ENCODE assay signal across 10 mouse cellular contexts in genomic region chr12:111514874-111515649, GRCm38 (mm10). TPM values are rescaled to one million over a fixed set of nuclear protein-coding genes. Genes with fewer than 3 reads are reported as not detected.
A peak's percentile ranks its signal among the peaks of the same experiment; 100 is the strongest.
DNase-seq lines count a peak whose midpoint lies in the region; ATAC-seq and TF ChIP-seq lines count a peak whose summit lies in the region.
"Had no signal": no experiment of that assay in that cellular context is flagged by ENCODE, and none has a peak within 500 bp of the region (broad histone marks: within the 10 kb centered on the region; RNA-seq: fewer than 3 reads in every experiment).

No protein-coding gene starts in this region.

- H3K9me3 ChIP-seq in hindbrain, embryonic 15.5 days: no peaks in the 10 kb centered on the region
- H3K9me3 ChIP-seq in hindbrain, embryonic 10.5 days: no peaks in the 10 kb centered on the region
- peaks cover 7% of the 10 kb centered on the region; the same call in 1 of the 2 replicates for H3K9me3 ChIP-seq in liver, embryonic 12.5 days (replicated peaks)
- no peaks in the 10 kb centered on the region for H3K9me3 ChIP-seq in neural tube, embryonic 15.5 days (replicated peaks)
- no peaks in the 10 kb centered on the region for H3K9me3 ChIP-seq in forebrain, embryonic 14.5 days (replicated peaks; ENCODE audit: control insufficient read depth, low read length)

- H3K4me2 ChIP-seq in hindbrain, embryonic 15.5 days: no peak overlapping the region
- peak overlapping the region; percentile 40 for H3K4me2 ChIP-seq in liver, embryonic 12.5 days
- H3K4me2 ChIP-seq in neural tube, embryonic 15.5 days: no peak overlapping the region
- no peak overlapping the region for H3K4me2 ChIP-seq in forebrain, embryonic 14.5 days (ENCODE audit: low read length)

- no peaks in the 10 kb centered on the region for H3K27me3 ChIP-seq in hindbrain, embryonic 15.5 days
- no peaks in the 10 kb centered on the region for H3K27me3 ChIP-seq in hindbrain, embryonic 10.5 days (ENCODE audit: insufficient read depth, poor library complexity, severe bottlenecking)
- H3K27me3 ChIP-seq in testis, adult 2 months (ENCODE audit: control insufficient read depth, insufficient read depth, low read length): no peaks in the 10 kb centered on the region
- H3K27me3 ChIP-seq in liver, embryonic 12.5 days (replicated peaks): peaks cover 4% of the 10 kb centered on the region; the same call in 1 of the 2 replicates
- H3K27me3 ChIP-seq in neural tube, embryonic 15.5 days (replicated peaks): no peaks in the 10 kb centered on the region
- no peaks in the 10 kb centered on the region for H3K27me3 ChIP-seq in forebrain, embryonic 14.5 days (replicated peaks; ENCODE audit: control insufficient read depth, insufficient read depth, low read length)

- peak overlapping the region; percentile 75 for H3K27ac ChIP-seq in hindbrain, embryonic 15.5 days (replicated peaks)
- no peak overlapping the region for H3K27ac ChIP-seq in hindbrain, embryonic 10.5 days
- peak overlapping the region; percentile 52 for H3K27ac ChIP-seq in testis, adult 2 months (ENCODE audit: control insufficient read depth, insufficient read depth, low read depth, low read length)
- H3K27ac ChIP-seq in liver, embryonic 12.5 days: peak overlapping the region; percentile 61; the same call in 1 of the 2 replicates
- H3K27ac ChIP-seq in neural tube, embryonic 15.5 days (replicated peaks): peak overlapping the region; percentile 70
- H3K27ac ChIP-seq in forebrain, embryonic 14.5 days (ENCODE audit: low read depth, low read length): no peak overlapping the region

- no peak for TF ChIP-seq POLR2A in testis, adult 2 months (IDR thresholded peaks at IDR 0.05; ENCODE audit: control insufficient read depth, low read depth, low read length)

- H3K9ac ChIP-seq in hindbrain, embryonic 15.5 days: no peak overlapping the region
- peak overlapping the region; percentile 14; the same call in 1 of the 2 replicates for H3K9ac ChIP-seq in liver, embryonic 12.5 days
- no peak overlapping the region for H3K9ac ChIP-seq in neural tube, embryonic 15.5 days (replicated peaks)
- no peak overlapping the region for H3K9ac ChIP-seq in forebrain, embryonic 14.5 days (ENCODE audit: low read length)

- H3K4me3 ChIP-seq in hindbrain, embryonic 15.5 days: no peak overlapping the region
- H3K4me3 ChIP-seq in hindbrain, embryonic 10.5 days: no peak overlapping the region
- no peak overlapping the region; the same call in 1 of the 2 replicates for H3K4me3 ChIP-seq in testis, adult 2 months (ENCODE audit: control insufficient read depth, low read depth, low read length)
- peak overlapping the region; percentile 25 for H3K4me3 ChIP-seq in liver, embryonic 12.5 days
- no peak overlapping the region for H3K4me3 ChIP-seq in neural tube, embryonic 15.5 days (replicated peaks)
- H3K4me3 ChIP-seq in forebrain, embryonic 14.5 days (ENCODE audit: low read depth, low read length): no peak overlapping the region

- WGBS in hindbrain, embryonic 15.5 days: 71% methylated on average over 7 of the region's 7 CpGs
- WGBS in hindbrain, embryonic 10.5 days: 78% methylated on average over 7 of the region's 7 CpGs
- 72% methylated on average over 7 of the region's 7 CpGs for WGBS in liver, embryonic 12.5 days (ENCODE audit: insufficient replicate concordance)
- 70% methylated on average over 7 of the region's 7 CpGs for WGBS in neural tube, embryonic 15.5 days
- 91% methylated on average over 7 of the region's 7 CpGs for WGBS in forebrain, embryonic 14.5 days

- DNase-seq in hindbrain, embryonic 10.5 days (ENCODE audit: low spot score): no peak
- no peak for DNase-seq in testis, postnatal 14 days (ENCODE audit: low spot score)
- DNase-seq in forebrain, embryonic 14.5 days (ENCODE audit: low spot score): no peak
- no peak for DNase-seq in spleen, postnatal 10 days (ENCODE audit: low spot score in 2 of 2)
- DNase-seq: cerebellum, postnatal 36 days; heart, adult 18-20 months had no signal

- peaks cover 8% of the 10 kb centered on the region; the same call in 1 of the 2 replicates for H3K4me1 ChIP-seq in hindbrain, embryonic 15.5 days (replicated peaks)
- H3K4me1 ChIP-seq in hindbrain, embryonic 10.5 days (replicated peaks): peaks cover 11% of the 10 kb centered on the region; the same call in 1 of the 2 replicates
- H3K4me1 ChIP-seq in testis, adult 2 months (ENCODE audit: control insufficient read depth, insufficient read depth, low read length): no peaks in the 10 kb centered on the region
- H3K4me1 ChIP-seq in liver, embryonic 12.5 days: peaks cover 57% of the 10 kb centered on the region
- 0 out of 2 replicates have a peak, but pooled peaks cover 2% of the 10 kb centered on the region for H3K4me1 ChIP-seq in neural tube, embryonic 15.5 days
- H3K4me1 ChIP-seq in forebrain, embryonic 14.5 days (ENCODE audit: control insufficient read depth, insufficient read depth, low read length): no peaks in the 10 kb centered on the region

- no peak for TF ChIP-seq CTCF in testis, adult 2 months (IDR thresholded peaks at IDR 0.05; ENCODE audit: control insufficient read depth, insufficient read depth, insufficient replicate concordance, low read depth, low read length)

- ATAC-seq in hindbrain, embryonic 15.5 days (ENCODE audit: low FRiP score, low read depth): no peak
- ATAC-seq in liver, embryonic 12.5 days: no peak
- 0 out of 2 replicates have a peak, but pooled peaks have one; percentile 27 for ATAC-seq in neural tube, embryonic 15.5 days (ENCODE audit: low FRiP score)
- no peak for ATAC-seq in forebrain, embryonic 14.5 days

- H3K36me3 ChIP-seq in hindbrain, embryonic 15.5 days: no peaks in the 10 kb centered on the region
- H3K36me3 ChIP-seq in hindbrain, embryonic 10.5 days: no peaks in the 10 kb centered on the region
- no peaks in the 10 kb centered on the region for H3K36me3 ChIP-seq in testis, adult 2 months (ENCODE audit: control insufficient read depth, insufficient read depth, low read length)
- no peaks in the 10 kb centered on the region for H3K36me3 ChIP-seq in liver, embryonic 12.5 days
- H3K36me3 ChIP-seq in neural tube, embryonic 15.5 days: no peaks in the 10 kb centered on the region
- no peaks in the 10 kb centered on the region for H3K36me3 ChIP-seq in forebrain, embryonic 14.5 days (ENCODE audit: control insufficient read depth, insufficient read depth, low read length)

RNA-seq across cellular contexts. Expression of gene Eif5, which starts 22.8 kb away (rescaled TPM):
- polyA plus RNA-seq in hindbrain, embryonic 15.5 days (2015; fragmentation: Nextera tagmentation; extraction: Ambion mirVana): 490 and 510 TPM in 2 replicates
- 570 and 710 TPM in 2 replicates for polyA plus RNA-seq in hindbrain, embryonic 10.5 days (2016; fragmentation: Nextera tagmentation; extraction: Ambion mirVana)
- polyA plus RNA-seq in testis, adult 2 months (2012; rRNA removed): 280 and 283 TPM in 2 replicates
- polyA plus RNA-seq in liver, embryonic 12.5 days (2016; fragmentation: Nextera tagmentation; extraction: Ambion mirVana): 664 and 670 TPM in 2 replicates
- 547 and 548 TPM in 2 replicates for polyA plus RNA-seq in neural tube, embryonic 15.5 days (2015; fragmentation: Nextera tagmentation; extraction: Ambion mirVana)
- polyA plus RNA-seq in forebrain, embryonic 14.5 days (2014; fragmentation: Nextera tagmentation; extraction: Ambion mirVana): 452 and 491 TPM in 2 replicates

RNA-seq across cellular contexts. Expression of gene Gm266, which starts 29.4 kb away (rescaled TPM):
- 3.1 and 3.4 TPM in 2 replicates for polyA plus RNA-seq in hindbrain, embryonic 15.5 days (2015; fragmentation: Nextera tagmentation; extraction: Ambion mirVana)
- polyA plus RNA-seq in hindbrain, embryonic 10.5 days (2016; fragmentation: Nextera tagmentation; extraction: Ambion mirVana): 11.6 and 14.1 TPM in 2 replicates
- polyA plus RNA-seq in testis, adult 2 months (2012; rRNA removed): 1.7 and 1.8 TPM in 2 replicates
- polyA plus RNA-seq in liver, embryonic 12.5 days (2016; fragmentation: Nextera tagmentation; extraction: Ambion mirVana): 1.8 and 2.4 TPM in 2 replicates
- 2.9 and 12.0 TPM in 2 replicates for polyA plus RNA-seq in neural tube, embryonic 15.5 days (2015; fragmentation: Nextera tagmentation; extraction: Ambion mirVana)
- polyA plus RNA-seq in forebrain, embryonic 14.5 days (2014; fragmentation: Nextera tagmentation; extraction: Ambion mirVana): 0.84 and 0.99 TPM in 2 replicates

RNA-seq across cellular contexts. Expression of gene Mark3, which starts 59.3 kb away (rescaled TPM):
- polyA plus RNA-seq in hindbrain, embryonic 15.5 days (2015; fragmentation: Nextera tagmentation; extraction: Ambion mirVana): 52.2 and 52.3 TPM in 2 replicates
- polyA plus RNA-seq in hindbrain, embryonic 10.5 days (2016; fragmentation: Nextera tagmentation; extraction: Ambion mirVana): 49.3 and 52.7 TPM in 2 replicates
- 17.0 and 21.4 TPM in 2 replicates for polyA plus RNA-seq in testis, adult 2 months (2012; rRNA removed)
- polyA plus RNA-seq in liver, embryonic 12.5 days (2016; fragmentation: Nextera tagmentation; extraction: Ambion mirVana): 32.9 and 35.2 TPM in 2 replicates
- 44.4 and 47.0 TPM in 2 replicates for polyA plus RNA-seq in neural tube, embryonic 15.5 days (2015; fragmentation: Nextera tagmentation; extraction: Ambion mirVana)
- polyA plus RNA-seq in forebrain, embryonic 14.5 days (2014; fragmentation: Nextera tagmentation; extraction: Ambion mirVana): 56.3 and 58.4 TPM in 2 replicates

Comparison
In these comparisons a context has a peak if more than half of its experiments do, and no peak if none do; other contexts are left out.
1. H3K27ac ChIP-seq: peak in hindbrain, embryonic 15.5 days (single experiment), testis, adult 2 months (single experiment), liver, embryonic 12.5 days (single experiment) and neural tube, embryonic 15.5 days (single experiment); none in hindbrain, embryonic 10.5 days (single experiment) and forebrain, embryonic 14.5 days (single experiment).